Mouse (Mus musculus) E14TG2a.4 (cell line): Measurements from ENCODE around the gene Axl.

ENCODE experiments used
- H3K27me3 ChIP-seq: 2 replicates; pipeline ENCODE4 v1.6.1; 2014; ENCODE audit warnings: low read length, control low read depth; ENCODE audit not compliant: insufficient read depth
- H3K36me3 ChIP-seq: 2 replicates; pipeline ENCODE4 v1.6.1; 2014; ENCODE audit warnings: low read length, control low read depth; ENCODE audit not compliant: insufficient read depth
- H3K4me1 ChIP-seq: replicated peaks from 2 replicates; pipeline ENCODE4 v1.6.1; 2014; ENCODE audit warnings: low read depth, low read length, control low read depth
- H3K4me3 ChIP-seq: replicated peaks from 2 replicates; pipeline ENCODE4 v1.5.1; 2014; ENCODE audit warnings: mild to moderate bottlenecking, low read length
- H3K9me3 ChIP-seq: 2 replicates; pipeline ENCODE4 v1.6.1; 2014; ENCODE audit warnings: low read length, control low read depth
- CTCF ChIP-seq: conservative IDR thresholded peaks from 2 replicates; pipeline ENCODE4 v1.5.1; 2014; ENCODE audit warnings: low read length
- NANOG ChIP-seq: IDR thresholded peaks from 2 replicates; pipeline ENCODE4 v1.6.1; 2014; ENCODE audit warnings: borderline replicate concordance, low read length, mixed read lengths
- POU5F1 ChIP-seq: IDR thresholded peaks from 2 replicates; pipeline ENCODE4 v1.6.1; 2014; ENCODE audit warnings: low read length, borderline replicate concordance

Gene Axl

GRCm38 (mm10) chr7:25718788-25719417 is 69.6 kb downstream of the Axl start, which contains the start of gene Ccdc97:
Ccdc97 (minus strand) TSS chr7:25719088.
- peak within 1 kb of the TSS; percentile 87 for H3K4me3 ChIP-seq
- H3K27me3 ChIP-seq: no peaks in the 10 kb centered on the region
- H3K36me3 ChIP-seq: peaks cover 79% of the 10 kb centered on the region
- no peaks in the 10 kb centered on the region for H3K9me3 ChIP-seq
- TF ChIP-seq CTCF (no peak), POU5F1 (no peak), NANOG (no peak)
- H3K4me1 ChIP-seq: peaks cover 68% of the 10 kb centered on the region

GRCm38 (mm10) chr7:25717478-25717877 is 71.0 kb downstream of the Axl start:
- Histone ChIP-seq H3K4me3 (no peak overlapping the region; the same call in 1 of the 2 replicates), H3K27me3 (no peaks in the 10 kb centered on the region), H3K36me3 (peaks cover 79% of the 10 kb centered on the region), H3K4me1 (peaks cover 72% of the 10 kb centered on the region), H3K9me3 (no peaks in the 10 kb centered on the region)
- no peak for TF ChIP-seq CTCF
- no peak for TF ChIP-seq NANOG
- no peak for TF ChIP-seq POU5F1

DNA sequence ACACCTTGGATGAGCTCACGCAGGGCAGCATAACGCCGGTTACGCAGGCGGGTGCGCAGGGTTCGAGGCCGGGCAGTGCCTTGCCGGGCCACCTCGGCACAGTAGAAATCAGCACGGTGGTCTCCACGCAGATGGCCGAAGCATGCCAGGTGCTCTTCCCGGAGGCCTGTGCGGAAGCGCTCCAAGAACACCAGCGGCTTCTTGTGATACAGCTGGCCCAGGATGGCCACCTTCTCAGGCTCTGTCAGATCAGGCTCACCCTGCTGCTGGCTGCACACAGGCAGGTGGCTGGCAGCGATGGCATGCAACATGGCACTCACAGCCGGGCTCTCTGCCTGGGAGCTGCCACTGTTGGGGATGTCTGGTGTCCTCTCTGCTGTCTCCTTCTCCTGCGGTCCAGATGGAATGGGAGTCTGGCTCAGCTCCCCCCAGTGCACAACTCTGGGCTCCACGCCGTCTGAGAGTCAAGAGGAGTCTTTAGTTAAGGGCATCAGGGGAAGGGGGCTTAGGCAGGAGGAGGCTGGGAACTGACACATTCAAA is 72.7 kb downstream of the Axl start:
- H3K27me3 ChIP-seq: no peaks in the 10 kb centered on the region
- TF ChIP-seq NANOG: no peak
- TF ChIP-seq POU5F1: no peak
- TF ChIP-seq CTCF: no peak
- peaks cover 81% of the 10 kb centered on the region for H3K4me1 ChIP-seq
- peaks cover 75% of the 10 kb centered on the region for H3K36me3 ChIP-seq
- peak overlapping the region; percentile 58 for H3K4me3 ChIP-seq
- no peaks in the 10 kb centered on the region for H3K9me3 ChIP-seq

DNA sequence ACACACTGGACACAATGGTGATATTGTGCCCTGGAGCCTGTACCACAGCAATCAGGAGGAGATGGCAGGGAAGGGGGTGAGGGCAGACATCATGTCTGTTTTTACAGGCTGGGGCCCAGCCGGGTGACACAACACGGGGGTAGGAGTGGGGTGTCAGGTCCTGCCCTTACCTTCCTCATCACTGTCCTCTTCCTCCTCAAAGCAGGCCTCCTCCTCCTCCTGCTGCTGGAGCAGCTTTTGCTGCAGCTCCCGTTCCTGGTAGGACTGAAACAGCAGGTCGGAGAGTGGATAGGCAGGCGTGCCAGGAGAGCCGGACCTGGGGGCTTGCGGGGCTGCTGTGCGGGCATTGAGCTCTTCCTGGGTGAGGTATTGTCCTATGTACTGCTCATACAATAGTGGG is 73.9 kb downstream of the Axl start:
- H3K4me3 ChIP-seq: no peak overlapping the region
- peaks cover 63% of the 10 kb centered on the region for H3K36me3 ChIP-seq
- no peaks in the 10 kb centered on the region for H3K9me3 ChIP-seq
- TF ChIP-seq CTCF (no peak), POU5F1 (no peak), NANOG (no peak)
- peaks cover 82% of the 10 kb centered on the region for H3K4me1 ChIP-seq
- H3K27me3 ChIP-seq: no peaks in the 10 kb centered on the region

DNA sequence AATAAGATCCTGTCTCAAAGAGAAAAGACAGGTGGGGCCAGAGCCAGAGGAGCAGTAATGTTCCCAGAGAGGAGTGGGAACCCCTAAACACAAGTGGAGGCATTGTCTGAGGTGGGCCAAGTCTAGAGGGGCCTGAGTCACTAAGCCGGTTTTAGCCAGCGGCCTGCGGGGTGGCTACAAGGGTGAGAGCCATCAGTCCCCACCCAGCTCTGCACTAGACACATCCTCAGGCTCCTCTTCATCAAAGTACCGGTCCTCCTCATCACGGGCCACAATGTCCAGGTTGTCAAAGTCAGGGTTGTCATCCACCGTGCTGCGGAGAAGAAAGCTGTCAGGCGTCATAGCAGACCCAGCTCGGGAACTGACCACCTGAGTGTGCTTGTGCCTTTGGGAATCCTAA is 75.7 kb downstream of the Axl start:
- TF ChIP-seq CTCF (no peak), NANOG (no peak), POU5F1 (no peak)
- H3K4me1 ChIP-seq: peaks cover 84% of the 10 kb centered on the region
- H3K36me3 ChIP-seq: peaks cover 59% of the 10 kb centered on the region
- H3K9me3 ChIP-seq: no peaks in the 10 kb centered on the region
- no peaks in the 10 kb centered on the region for H3K27me3 ChIP-seq
- no peak overlapping the region for H3K4me3 ChIP-seq

- TF ChIP-seq POU5F1: no peak
- H3K4me3 ChIP-seq: no peak overlapping the region
- H3K36me3 ChIP-seq: peaks cover 56% of the 10 kb centered on the region
- peaks cover 85% of the 10 kb centered on the region for H3K4me1 ChIP-seq
- no peaks in the 10 kb centered on the region for H3K9me3 ChIP-seq
- H3K27me3 ChIP-seq: no peaks in the 10 kb centered on the region
Measured at GRCm38 (mm10) chr7:25711731-25712197, 76.7 kb downstream of the Axl start.

GRCm38 (mm10) chr7:25711165-25711564 is 77.3 kb downstream of the Axl start:
- TF ChIP-seq CTCF (no peak), NANOG (no peak), POU5F1 (no peak)
- H3K27me3 ChIP-seq: no peaks in the 10 kb centered on the region
- no peaks in the 10 kb centered on the region for H3K9me3 ChIP-seq
- H3K4me3 ChIP-seq: peak overlapping the region; percentile 65; the same call in 1 of the 2 replicates
- peaks cover 84% of the 10 kb centered on the region for H3K4me1 ChIP-seq
- peaks cover 50% of the 10 kb centered on the region for H3K36me3 ChIP-seq

DNA sequence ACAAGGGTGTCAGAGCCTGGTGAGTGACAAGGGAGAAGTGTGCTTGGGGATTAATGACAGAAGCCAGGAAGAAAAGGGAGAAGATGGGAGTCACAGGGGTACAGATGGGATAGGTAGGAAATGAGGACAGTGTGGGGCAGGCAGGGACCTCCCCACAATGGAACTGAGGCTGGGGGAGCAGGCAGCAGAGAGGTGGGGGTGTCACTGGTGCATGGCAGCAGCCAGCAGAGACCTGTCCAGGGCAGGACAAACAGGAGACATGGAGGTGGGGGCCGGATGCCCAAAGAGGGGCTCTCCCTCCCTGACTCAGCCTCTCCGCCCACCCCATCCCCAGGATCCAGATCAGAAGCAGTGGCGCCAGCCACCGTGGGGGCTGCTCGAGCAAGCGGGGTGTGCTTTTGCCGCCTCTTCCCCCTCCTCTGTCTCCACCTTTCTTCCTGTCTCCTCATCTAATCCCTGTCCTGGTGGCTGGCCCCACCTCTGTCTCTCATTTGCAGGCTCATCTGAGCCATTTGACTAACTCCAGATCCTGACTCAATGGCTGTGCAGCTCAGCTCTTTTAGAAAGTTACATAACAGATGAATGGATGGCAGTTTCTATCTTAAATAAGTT is 77.9 kb downstream of the Axl start:
- Histone ChIP-seq H3K4me1 (peaks cover 84% of the 10 kb centered on the region), H3K4me3 (peak overlapping the region; percentile 65), H3K36me3 (peaks cover 44% of the 10 kb centered on the region), H3K27me3 (no peaks in the 10 kb centered on the region), H3K9me3 (no peaks in the 10 kb centered on the region)
- no peak for TF ChIP-seq NANOG
